Mouse (Mus musculus) lung, postnatal 4 days (tissue): Measurements from ENCODE around the gene Helq.

Experiments used
- DNase-seq, 2 experiments: peaks; one replicate each; pipeline ENCODE4 v3.0.0; 2021

The Helq gene

DNA sequence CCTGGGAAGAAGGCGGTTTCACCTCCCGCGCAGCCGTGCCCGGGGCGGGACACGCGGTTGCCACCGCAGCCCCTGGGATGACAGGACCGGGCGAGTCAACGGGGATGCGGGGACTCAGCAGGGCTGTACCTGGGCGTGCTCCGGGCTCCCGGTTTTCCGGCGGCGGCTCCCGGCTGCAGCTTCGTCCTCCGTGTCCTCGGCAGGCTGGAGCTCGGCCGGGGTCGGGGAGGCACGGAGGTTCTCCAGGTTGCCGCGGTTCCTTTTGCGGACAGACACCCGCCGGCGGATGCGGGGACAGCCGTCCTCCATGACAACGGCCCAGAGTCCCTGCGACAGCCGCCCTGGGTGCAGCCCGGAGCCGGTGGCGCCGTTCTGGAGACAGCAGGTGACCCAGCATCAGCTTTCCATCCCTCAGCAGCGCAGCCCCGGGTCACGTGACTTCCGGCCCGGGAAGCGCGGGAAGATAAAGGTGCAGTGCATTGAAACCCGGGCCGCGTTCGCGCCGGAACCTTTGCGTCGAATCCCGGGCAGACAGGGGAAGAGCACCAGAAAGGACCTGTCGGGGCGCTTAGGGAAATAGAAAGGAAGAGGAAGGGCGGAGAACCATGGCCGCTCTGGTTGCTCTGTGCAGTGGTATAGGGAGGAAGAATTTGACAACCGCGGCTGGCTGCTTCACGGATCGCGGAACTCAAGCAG is at the start of gene Helq, which contains the start of gene Mrps18c:
Gene Helq, minus strand, starts transcription at position 434 of the 696 bp plus-strand sequence.
Gene Mrps18c, plus strand, starts transcription at position 463 of the 696 bp plus-strand sequence.
- DNase-seq = peak; percentile 92 to 93

DNA sequence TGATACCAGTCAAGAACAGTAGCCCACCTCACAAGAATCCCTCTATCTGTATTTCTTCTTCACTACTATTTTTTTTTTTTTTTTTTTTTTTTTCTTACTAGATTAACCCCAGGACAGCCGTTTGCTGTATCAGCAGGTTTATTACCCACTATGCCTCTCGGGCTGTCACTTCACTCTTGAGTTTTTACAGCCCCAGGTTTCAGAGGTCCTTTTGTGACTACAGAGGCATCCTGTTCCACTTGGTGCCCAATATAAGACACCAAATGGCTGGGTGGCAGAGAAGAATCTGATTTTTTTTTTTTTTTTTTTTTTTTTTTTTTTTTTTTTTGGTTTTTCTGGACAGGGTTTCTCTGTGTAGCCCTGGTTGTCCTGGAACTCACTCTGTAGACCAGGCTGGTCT is 48.7 kb upstream of the Helq start:
- DNase-seq = no peak

DNA sequence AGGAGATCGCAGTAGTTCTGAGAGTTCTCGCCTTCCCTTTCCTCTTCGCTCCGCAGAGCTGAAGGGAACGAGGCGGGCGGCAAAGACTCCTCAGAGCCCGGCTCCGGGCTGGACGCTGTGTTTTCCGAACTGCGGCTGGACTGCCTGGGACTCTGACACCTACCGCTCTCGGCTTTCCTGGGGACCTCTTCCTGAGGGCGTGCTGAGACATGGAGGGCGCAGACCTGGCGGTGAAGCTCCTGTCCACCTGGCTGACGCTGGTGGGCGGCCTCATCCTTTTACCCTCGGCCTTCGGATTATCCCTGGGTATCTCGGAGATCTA is 48.2 kb upstream of the Helq start:
- no peak for DNase-seq

DNA sequence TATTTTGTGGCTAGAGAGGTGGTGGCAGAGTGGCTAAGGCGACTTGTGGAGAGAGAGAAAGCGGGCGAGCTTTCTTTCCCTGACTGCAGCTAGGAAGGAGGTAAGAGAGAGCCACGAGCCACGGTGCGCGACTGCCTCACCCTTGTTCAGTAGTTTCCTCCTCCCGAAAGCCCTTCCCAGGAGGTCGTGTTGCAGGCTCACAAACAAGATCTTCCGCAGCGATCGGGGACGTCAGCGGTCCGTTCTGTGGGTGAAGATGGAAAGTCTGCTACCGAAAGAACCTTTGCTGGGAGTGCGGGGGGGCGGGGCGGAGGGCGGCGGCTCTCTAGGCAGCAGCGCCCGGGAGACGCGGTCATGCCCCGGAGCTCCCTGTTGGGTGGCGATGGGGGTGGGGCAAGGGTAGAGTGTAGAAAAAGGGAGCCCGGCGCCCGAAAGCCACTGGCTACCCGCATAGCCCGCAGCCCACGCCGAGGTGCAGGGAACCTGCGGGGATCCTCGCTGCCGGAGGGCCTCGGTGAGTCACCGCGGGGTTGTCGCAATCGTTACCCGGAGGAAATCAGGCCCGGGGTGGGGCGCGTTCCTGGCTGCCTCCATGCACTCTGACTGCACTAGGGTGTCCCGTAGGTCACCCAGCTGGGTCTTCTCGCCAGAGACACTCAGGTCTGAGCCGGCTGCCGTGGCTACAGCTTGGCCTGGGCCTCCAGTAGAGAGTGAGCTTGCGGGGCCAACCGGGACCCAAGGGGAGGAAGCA is 47.6 kb upstream of the Helq start:
- peak; percentile 75 to 81 for DNase-seq

DNA sequence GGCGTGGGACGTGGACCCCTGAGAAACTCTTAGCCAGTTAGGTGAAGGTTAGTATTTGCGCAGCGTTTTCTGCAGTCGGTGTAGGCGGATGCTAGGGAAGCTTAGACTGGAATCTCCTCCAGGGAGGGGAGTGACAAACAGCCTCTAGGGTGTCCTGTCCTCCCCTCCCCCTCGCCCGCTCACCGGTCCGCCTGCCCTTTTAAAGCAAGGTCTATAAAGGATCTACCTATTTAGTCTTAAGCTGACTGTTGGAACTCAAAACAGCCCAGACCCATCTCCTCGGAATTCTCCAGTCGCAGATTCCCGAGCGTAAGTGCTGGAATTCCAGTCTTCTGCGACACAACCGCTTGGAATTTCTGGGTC is 47.1 kb upstream of the Helq start, which contains the start of gene Gpat3:
Gene Gpat3, plus strand, starts transcription at position 229 of the 363 bp plus-strand sequence.
- no peak for DNase-seq

DNA sequence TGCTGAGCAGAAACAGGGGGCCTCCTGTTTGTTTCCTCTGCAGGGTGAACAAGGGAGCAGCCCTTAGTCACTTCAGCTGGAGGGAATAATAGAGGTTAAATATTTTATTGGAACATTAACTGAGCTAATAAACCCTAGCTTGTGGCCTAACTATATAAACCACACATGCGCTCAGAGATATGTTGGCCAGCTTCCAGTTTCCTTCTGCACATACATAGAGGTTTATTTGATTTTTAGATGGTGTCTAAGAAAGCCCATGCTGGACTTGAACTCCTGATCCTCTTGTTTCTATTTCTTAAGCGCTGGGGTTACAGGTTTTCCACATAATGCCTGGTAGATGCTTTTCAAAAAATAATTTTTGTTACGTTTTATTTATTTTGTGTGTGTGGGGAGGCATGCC is 46.1 kb upstream of the Helq start:
- DNase-seq = no peak

DNA sequence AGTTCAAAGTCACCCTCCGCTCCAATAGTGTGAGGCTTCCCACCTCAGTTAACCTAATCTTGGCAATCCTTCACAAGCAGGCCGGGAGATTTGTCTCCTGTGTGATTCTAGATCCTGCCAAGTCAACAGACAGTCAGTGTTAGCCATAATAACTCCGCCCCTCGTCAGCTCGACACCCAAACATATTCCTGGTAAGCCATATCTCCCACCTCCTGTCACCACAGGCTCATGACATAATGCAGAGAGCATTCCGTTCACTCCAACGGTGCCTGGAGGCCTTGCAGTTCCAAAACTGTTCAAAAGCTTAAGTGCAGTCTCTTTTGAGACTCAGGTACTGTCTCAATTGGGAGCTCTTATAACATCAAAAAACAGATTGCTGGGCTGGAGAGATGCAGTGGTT is 39.5 kb upstream of the Helq start:
- no peak for DNase-seq

DNA sequence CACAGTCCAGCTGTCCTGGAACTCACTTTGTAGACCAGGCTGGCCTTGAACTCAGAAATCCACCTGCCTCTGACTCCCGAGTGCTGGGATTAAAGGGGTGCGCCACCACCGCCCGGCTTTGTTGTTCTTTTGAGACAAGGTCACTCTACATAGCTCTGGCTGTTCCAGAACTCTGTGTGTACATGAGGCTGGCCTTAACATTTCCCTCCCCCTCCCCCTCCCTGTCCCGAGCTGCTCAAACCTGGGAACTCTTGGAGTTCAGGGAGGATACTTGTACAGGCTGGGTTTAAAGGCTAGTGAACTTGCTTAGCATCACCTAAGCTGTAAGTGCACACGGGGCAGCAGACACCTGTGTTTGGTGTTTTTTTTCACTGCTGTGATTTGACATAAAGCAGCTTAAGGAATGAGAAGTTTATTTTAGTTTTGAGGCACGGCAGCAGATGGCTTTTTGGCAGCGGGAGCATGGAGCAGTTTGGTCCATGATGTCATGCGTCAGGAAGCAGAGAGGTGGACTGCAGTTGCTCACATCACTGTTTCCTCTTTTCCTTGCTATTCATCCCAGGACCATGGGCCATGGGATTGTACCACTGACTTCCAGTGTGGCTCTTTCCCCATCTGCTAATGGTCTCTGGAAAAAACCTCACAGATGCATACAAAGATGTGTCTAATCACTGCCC is 37.6 kb upstream of the Helq start:
- no peak for DNase-seq

DNA sequence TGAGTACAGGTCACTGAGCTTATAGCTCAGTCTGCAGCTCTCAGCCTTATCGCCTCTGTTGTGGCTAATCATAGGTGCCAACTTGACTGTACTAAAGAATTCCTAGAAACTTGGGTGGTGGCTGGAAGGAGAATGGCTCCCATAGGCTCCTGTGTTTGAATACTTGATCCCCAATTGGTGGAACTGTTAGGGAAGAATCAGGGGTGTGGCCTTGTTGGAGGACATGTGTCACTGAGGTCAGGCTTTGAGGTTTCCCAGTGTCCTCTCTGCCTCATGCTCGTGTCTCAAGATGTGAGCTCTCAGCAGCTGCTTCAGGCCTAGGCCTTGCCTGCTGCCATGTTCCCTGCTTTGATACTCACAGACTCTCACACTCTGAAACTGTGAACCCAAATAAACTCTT is 35.4 kb upstream of the Helq start:
- DNase-seq = no peak

DNA sequence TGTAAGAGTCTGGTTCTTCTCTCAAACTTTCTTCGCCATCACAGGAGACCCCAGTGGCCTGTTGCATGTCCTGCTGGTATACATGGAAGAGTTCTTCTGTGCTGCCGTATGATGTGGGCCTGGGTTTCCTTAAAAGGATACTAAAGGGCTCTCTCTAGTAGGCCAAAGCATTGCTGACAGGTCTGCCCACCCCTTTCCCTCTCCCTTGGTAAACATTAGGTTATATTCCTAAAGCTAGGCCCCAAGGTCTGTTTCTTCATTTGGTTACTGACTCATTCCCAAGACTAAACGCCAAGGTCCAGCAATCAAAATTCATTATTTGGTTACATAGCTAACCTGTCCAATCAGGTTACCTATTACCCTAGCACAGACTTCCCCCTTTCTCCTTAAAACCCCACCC is 34.3 kb upstream of the Helq start:
- DNase-seq = no peak

DNA sequence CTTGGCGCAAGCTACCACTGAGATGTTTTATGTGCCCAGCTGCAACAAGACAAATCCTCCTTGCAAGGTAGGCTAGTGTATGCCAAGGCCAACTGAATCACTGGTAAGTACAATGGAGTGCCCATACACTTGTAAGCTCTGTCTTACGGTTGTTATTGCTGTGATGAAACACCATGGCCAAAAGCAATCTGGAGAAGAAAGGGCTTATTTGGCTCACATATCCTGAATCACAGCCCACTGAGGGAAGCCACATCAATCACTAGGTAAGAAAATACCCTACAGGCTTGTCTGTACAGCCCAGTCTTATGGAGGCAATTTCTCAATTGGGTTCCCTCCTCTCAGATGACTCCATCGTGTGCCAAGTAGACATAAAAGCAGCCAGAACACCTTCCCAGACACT is 30.3 kb upstream of the Helq start:
- DNase-seq = no peak

DNA sequence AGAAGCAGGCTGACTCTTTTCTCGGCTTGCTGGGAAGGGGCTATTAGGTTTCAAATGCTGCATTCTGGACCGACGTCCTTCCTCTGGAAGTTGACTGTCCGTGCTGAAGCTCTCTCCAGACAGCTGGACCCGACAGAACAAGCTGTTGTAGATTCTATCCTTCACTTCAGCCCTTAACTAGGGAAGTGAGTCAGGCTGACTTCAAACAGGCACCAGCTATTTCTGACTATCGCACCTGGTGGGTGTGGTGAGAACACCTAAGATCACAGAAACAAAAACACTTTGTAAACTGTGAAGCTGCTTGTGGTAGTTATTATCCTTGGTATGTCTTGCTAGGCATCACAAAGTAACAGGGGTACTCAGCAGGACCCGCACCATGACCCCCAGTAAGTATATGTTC is 28.1 kb upstream of the Helq start:
- DNase-seq = no peak

DNA sequence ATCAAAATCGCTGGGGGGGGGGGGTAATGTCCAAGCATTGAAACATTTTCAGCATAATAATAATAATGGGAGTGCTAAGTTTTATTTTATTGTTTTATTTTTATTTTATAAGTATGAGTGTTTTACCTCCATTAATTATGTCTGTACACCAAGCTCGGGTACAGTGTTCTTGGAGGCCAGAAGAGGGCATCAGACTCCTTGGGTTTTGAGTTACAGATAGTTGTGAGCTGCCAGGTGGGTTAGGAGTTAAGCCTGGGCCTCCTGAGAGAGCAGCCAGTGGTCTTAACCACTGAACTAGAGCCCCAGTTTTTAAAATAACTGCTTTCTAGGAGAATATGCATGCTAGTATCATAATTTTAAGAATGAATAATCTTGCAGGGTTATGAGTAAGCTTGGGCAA is 27.6 kb upstream of the Helq start:
- DNase-seq = no peak

DNA sequence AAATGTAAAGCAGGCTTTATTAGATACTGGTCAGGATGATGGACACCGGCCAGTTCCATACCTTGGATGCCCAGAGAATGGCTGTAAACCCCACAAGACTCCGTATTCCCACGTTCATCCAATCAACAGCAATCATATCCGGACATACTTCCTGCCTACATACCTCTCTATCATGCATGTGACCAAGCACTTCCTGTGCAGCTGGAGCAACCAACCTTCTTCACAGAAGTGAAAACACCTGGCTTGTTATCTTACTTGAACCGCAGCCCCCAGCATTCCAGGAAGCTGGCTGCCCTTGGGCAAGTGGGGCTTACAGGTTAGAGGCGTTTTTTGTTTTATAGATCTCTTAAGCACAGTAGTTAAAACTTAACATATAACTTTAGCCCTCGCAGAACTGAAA is 24.4 kb upstream of the Helq start:
- no peak for DNase-seq

DNA sequence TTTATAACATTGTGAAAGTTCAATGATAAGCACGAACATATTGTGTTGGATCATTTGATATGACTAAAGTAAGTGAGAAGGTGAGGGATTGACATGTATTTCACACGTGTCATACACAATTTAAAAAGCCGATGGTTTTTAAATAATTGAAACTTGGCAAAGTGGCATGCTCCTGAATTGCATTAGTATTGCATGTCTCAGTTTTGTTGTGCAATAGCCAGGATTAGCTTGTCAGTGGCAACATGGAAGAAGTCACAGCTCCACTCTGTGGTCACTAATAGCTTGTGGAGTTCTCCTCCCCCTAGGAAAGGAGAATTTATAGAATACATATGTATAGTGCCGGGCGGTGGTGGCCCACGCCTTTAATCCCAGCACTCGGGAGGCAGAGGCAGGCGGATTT is 23.0 kb upstream of the Helq start:
- DNase-seq = no peak

DNA sequence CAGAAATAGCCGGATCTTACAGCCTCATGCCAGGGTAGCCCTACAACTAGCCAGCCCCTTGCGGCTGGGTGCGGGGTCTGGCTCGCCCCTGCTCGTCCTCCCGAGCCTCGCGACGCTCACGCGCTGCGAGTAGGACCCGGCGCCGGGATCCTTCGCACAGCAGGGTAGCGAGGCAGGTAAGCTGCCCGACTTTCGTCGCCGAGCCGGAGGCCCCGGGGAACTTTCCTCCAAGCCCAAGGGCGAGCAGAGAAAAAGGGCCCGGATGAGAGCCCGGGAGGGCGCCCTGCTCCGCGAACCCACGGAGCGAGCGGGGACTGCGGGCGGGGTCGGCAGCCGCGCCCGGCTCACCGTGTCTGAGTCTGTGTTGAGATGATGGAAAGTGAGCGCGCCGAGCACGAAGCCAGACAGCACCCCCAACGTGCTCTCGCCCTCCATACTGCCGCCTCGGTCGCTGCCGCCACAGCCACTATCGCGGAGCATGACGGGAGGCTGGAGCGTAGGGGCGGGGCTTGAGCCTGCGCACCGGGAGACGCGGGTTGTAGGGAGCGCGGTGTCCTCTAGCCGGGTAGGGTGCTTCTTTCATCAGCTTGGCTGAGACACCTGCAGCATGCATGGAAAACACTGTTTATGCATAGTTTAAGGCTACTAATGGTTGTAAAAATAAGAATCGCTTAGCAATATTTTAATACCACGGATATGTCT is 22.2 kb upstream of the Helq start, which contains the start of gene Abraxas1:
Gene Abraxas1, minus strand, starts transcription at position 483 of the 702 bp plus-strand sequence.
- DNase-seq = peak; percentile 85 to 89

DNA sequence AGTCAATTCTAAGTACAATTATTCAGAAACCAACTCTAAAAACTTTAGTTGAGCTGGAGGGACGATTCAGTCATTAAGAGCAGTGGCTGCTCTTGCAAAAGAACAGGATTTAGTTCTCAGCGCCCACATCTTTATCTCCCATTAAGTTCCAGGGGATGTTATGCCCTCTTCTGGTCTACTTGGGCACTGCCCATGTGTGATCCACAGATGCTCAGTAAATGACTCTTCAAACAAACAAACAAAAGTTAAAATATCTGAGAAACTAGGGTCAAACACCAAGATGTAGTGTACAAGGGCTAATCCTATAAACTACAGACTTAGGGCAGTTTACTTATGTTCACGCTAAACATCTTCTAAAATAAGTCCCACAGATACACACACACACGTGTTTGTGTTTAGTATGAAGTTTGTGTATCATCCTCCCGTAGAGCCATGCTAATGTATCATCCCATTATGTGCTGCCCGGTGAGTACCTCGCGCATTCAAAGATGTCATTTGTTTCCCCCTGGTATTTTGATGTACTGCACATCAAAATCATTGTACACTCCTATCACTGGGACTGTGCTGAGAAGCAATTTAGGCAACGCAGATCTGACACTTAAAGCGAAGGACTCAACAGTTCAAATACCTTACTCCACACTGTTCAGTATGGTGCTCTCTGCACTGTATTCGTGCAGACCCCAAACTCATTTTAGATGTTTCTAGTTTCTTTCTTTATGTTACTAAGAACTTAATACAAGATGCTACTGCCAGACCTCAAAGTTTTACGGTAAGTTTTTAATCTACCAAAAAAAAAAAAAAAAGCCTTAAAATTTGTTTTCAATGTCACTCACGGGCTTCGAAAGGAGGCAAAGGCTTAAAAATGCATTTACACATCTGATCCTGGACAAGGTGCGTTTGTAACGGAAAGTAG is 21.4 kb upstream of the Helq start:
- no peak for DNase-seq

DNA sequence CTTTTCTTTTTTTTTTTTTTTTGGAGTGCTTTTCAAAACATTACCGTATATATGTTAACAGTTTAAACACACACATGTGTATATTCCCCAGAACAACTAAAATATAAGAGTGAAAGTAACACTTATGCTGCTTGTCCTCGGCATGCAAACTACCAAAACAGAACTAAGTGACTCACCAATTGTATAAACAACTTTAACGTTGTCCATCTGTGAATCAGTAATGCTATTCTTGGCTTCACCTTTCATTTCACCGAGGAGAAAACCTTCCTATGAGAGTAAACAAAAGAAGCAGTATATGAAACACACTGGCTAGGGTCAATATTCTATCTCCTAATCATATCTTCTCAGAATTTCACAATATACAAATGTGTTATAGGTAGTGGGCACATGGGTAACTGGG is 19.9 kb upstream of the Helq start:
- DNase-seq = no peak

DNA sequence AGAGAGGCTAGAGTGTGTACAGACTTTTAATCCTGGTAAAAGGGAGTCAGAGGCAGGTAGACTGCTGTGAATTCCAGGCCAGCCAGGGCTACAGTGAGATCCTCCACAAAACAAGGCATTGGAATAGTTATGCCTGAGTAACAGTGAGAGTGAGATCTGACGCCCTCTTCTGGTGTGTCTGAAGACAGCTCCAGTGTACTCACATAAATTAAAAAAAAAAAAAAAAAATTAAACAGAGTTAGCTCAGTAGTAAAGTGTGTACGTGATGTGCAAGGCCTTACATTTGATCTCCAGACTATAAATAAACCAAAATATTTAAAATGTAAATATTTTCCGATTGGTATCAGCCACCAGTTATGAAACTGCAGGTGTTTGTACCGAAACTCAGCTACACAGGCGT is 4.3 kb downstream of the Helq start:
- no peak for DNase-seq

DNA sequence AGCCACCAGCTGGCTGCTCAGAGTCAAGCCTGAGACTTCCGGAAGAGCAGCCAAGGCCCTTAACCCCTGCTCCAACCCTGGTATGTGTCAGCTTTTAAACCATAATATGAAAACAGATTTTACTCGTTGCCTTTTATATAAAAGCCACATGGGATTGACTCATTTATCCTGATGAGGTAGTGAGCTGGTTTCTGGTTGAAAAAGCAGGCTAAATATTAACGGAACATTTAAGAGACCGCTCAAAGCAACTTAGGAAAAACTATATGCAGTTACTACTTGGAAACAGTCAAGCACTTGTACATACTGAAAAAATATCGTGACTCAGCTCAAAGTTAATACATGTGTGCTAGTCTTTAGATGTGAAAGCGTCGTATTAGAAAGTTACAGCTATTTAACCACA is 6.1 kb downstream of the Helq start:
- DNase-seq = no peak

DNA sequence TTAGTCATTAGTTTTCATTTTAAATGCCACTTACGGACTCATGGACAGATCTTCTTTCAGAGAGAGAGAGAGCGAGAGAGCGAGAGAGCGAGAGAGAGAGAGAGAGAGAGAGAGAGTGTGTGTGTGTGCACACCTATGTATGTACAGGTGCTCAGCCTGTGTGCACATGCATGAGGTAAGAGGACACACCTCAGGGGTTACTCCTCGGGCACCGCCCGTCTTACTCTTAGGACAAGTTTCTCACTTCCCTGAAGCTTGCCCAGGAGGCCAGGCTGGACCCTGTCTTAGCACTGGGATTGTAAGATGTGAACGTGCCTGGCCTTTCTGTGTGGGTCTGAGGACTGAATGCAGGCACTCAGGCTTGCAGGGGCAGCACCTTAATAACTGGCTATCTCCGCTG is 10.9 kb downstream of the Helq start:
- DNase-seq = no peak

DNA sequence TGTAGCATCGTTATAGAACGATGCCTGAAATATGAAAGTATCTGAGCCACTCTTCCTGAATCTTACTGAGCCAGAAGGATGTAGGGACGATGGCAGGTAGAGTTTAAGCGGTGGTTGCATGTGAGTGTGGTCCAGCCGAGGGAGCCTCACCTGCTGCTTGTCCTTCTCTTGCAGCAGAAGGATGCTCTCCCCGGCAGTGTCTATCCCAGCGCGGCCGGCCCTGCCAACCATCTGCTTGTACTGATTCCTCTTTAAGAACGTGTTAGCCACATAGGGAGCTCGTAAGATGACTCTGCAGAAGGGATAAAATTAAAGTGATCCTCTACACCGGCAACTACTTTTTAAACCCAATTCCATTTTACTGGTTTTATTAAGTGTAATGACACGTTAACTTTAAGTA is 19.4 kb downstream of the Helq start:
- no peak for DNase-seq
